Mouse (Mus musculus): ENCODE data around the gene Man1c1. TPM values are rescaled to one million over a fixed set of nuclear protein-coding genes. Genes with fewer than 3 reads are reported as not detected.

The Man1c1 gene
- polyA plus RNA-seq, 1 experiment from 2014 or later, result 103 TPM

DNA sequence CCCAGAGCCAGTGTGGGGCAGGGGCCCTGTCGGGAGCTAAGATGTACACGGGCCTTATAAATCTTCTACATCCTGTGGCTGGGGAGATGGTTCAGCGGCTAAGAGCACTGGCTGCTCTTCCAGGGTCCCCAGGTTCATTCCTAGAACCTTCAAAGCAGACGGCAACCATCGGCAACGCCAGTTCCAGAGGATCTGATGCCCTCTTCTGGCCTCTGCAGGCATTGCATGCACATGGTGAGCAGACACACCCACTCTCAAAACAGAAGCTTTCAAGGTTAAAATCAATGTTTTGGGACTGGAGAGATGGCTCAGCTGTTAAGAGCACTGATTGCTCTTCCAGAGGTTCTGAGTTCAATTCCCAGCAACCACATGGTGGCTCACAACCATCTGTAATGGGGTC is 134.9 kb downstream of the Man1c1 start:
- no peaks in the 10 kb centered on the region for H3K79me2 ChIP-seq (ENCODE audit: inconsistent target)
- H3K27ac ChIP-seq, result no peak overlapping the region
- peaks cover 91% of the 10 kb centered on the region for H3K36me3 ChIP-seq (ENCODE audit: inconsistent target)
- no peak overlapping the region for H3K4me3 ChIP-seq (ENCODE audit: inconsistent target)
- 98% methylated on average over 6 of the region's 6 CpGs for WGBS (ENCODE audit: missing documents)

DNA sequence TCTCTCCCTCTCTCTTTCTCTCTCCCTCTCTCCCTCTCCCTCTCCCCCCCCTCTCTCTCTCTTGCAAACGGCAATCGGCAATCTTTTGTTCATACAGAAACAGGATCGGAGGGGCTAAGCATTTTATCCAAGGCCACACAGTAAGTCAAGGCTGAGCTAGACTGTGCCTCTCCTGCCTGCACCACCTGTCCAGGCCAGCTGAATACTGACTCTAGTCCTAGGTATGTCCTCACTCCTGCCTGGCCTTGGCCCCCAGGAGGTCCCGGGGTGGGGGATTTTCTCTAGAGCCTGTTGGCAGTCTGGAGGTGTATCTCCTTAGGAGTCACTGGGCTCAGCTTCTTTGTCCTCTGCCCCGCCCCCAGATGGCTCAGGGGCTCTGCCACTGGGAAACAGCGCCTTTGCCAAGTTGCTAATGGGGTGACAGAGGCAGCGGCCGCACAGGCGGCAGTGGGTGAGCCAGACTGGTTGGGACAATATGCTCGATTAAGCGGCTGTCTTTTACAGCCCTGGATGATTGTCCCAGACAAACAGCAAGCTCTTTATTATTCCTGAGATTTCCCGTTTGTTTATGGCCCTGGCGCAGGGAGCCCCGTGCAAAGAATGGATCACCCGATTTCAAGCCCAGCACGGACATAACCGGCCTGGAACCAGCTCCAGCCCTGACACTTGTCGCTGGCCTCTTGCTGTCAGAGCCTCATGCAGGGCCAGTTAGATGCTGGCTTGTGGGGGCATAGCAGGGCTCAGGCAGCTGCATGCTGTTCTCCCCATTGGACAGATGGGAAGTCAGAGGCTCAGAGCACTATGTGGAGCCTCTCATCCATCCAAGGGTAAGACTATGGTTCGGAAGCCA is 136.5 kb downstream of the Man1c1 start:
- H3K4me3 ChIP-seq (ENCODE audit: inconsistent target), result no peak overlapping the region
- H3K79me2 ChIP-seq (ENCODE audit: inconsistent target), result no peaks in the 10 kb centered on the region
- no peak overlapping the region for H3K27ac ChIP-seq
- WGBS (ENCODE audit: missing documents), result 97% methylated on average over 18 of the region's 19 CpGs
- H3K36me3 ChIP-seq (ENCODE audit: inconsistent target), result peaks cover 97% of the 10 kb centered on the region

DNA sequence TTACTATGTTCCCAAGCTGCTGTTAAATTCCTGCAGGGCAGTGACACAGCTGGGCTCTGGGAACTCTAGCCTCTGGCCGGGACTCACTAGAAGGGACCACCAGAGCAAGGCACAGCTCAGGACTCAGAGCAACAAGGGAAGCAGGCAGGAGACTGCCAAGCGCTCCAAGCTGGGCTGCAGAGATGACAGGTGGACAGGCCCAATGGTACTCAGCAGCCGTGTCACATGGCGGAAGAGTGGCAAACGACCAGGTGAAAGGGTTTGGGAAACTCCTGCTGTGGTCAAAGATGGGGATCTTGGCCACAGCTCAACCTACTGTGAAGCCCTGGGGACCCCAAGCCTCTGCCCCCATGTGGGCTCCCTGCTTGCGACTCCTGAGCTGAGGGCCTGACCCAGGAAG is 140.0 kb downstream of the Man1c1 start:
- H3K27ac ChIP-seq, result no peak overlapping the region
- no peaks in the 10 kb centered on the region for H3K79me2 ChIP-seq (ENCODE audit: inconsistent target)
- peaks cover 71% of the 10 kb centered on the region for H3K36me3 ChIP-seq (ENCODE audit: inconsistent target)
- H3K4me3 ChIP-seq (ENCODE audit: inconsistent target), result no peak overlapping the region
- 90% methylated on average over 6 of the region's 6 CpGs for WGBS (ENCODE audit: missing documents)

DNA sequence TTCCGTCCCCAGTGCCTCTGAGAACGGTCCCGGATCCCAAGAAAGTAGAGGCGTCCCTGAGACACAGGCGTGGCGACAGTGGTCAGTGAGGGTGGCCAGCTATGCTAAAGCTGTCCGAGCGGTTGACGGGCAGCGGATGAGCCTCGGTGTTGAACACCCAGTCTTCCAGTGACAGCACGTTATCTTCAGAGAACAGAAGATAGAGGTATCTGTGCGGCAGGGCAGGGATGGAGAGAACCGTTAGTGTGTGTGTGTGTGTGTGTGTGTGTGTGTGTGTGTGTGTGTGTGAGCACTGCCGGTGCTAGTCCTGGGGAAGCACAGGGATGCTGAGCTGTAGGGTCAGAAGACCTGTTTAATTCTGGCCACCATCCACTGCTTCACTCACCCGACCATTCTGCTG is 140.5 kb downstream of the Man1c1 start:
- WGBS (ENCODE audit: missing documents), result 96% methylated on average over 13 of the region's 16 CpGs
- Histone ChIP-seq H3K79me2 (ENCODE audit: inconsistent target) (no peaks in the 10 kb centered on the region), H3K27ac (no peak overlapping the region), H3K4me3 (ENCODE audit: inconsistent target) (no peak overlapping the region), H3K36me3 (ENCODE audit: inconsistent target) (peaks cover 66% of the 10 kb centered on the region)

DNA sequence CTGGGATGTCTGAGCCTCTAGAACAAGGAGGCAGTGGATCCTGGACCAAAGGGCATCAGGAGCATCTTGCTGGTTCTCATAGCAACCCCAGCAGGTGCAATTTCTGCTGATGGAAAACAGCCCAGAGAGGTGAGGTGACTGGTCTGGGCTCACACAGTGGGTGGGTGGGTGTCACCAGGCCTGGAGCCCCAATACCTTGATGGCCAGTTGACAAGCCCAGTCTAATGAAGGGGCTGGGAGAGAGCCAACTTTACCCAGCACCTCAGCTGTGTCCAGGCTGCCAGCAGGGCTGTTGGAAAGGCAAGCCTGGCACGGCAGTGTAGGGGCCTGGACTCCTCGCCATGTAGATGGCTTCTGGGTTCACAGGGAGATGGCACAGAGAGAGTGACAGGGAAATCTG is 142.1 kb downstream of the Man1c1 start:
- Histone ChIP-seq H3K27ac (no peak overlapping the region), H3K36me3 (ENCODE audit: inconsistent target) (peaks cover 50% of the 10 kb centered on the region), H3K4me3 (ENCODE audit: inconsistent target) (no peak overlapping the region), H3K79me2 (ENCODE audit: inconsistent target) (no peaks in the 10 kb centered on the region)
- 88% methylated on average over 2 of the region's 2 CpGs for WGBS (ENCODE audit: missing documents)

DNA sequence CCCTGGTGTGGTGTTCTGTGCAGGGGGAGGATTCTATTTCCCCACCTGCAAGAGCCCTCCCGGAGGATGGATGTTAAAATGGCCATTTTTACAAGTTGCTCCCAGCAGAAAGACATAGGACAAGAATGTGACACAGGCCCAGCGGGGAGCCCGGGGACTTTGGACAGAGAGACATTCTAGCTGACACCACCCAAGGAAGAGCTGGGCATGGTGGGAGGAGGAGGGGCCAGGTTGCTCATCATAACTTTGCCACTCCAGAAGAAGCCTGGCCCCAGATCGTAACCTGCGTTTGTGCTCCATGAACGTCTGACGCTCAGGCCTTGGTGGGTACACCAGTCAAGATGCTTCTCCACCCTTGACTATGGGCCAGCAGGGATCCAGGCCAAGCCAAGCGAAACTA is 143.4 kb downstream of the Man1c1 start:
- Histone ChIP-seq H3K27ac (no peak overlapping the region), H3K79me2 (ENCODE audit: inconsistent target) (no peaks in the 10 kb centered on the region), H3K4me3 (ENCODE audit: inconsistent target) (no peak overlapping the region), H3K36me3 (ENCODE audit: inconsistent target) (peaks cover 37% of the 10 kb centered on the region)
- 94% methylated on average over 8 of the region's 8 CpGs for WGBS (ENCODE audit: missing documents)

DNA sequence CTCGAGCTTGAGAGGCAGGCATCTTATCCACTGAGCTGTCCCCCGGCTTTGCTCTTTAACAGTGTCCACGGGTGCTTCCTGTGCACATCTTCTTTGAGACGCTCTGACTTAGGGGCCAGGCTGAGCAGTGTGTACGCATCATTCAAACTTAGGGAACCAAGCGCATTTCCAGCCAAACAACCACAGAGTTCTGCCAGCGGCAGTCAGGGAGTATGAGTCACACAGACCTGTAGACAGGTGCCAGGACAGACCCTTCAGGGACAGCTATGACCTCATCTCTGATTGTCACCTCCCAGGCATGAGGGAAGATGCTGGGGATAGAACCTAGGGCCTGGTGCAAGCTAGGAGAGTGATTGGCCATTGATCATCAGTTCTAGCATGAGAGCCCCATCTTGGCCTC is 144.9 kb downstream of the Man1c1 start:
- 54% methylated on average over 7 of the region's 7 CpGs for WGBS (ENCODE audit: missing documents)
- H3K79me2 ChIP-seq (ENCODE audit: inconsistent target), result no peaks in the 10 kb centered on the region
- H3K4me3 ChIP-seq (ENCODE audit: inconsistent target), result no peak overlapping the region
- no peak overlapping the region for H3K27ac ChIP-seq
- H3K36me3 ChIP-seq (ENCODE audit: inconsistent target), result peaks cover 22% of the 10 kb centered on the region

DNA sequence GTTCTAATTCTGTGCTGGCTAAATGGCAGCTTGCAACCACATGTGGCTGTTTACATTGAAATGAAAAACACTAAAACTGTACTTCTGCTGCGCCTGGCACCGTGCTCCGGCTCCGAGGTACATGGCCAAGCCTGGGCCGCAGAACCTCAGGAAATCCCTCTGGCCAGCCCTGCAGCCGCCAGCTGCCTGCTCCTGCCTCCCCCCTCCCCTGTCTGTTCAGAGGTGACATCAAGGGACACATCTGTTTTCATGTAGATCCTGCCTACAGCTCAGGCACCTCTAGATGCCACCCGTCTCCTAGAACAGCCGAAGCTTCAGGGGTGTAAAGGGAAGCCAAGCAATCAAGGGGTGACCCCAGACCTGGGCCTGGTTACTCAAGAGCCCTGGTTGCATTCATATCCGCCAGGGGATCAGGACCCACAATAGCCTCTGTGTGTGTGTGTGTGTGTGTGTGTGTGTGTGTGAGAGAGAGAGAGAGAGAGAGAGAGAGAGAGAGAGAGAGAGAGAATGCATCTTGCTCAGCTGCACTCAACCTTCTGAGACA is 145.4 kb downstream of the Man1c1 start:
- H3K4me3 ChIP-seq (ENCODE audit: inconsistent target), result no peak overlapping the region
- WGBS (ENCODE audit: missing documents), result 55% methylated on average over 9 of the region's 9 CpGs
- no peaks in the 10 kb centered on the region for H3K79me2 ChIP-seq (ENCODE audit: inconsistent target)
- peaks cover 17% of the 10 kb centered on the region; the same call in 1 of the 2 replicates for H3K36me3 ChIP-seq (ENCODE audit: inconsistent target)
- no peak overlapping the region for H3K27ac ChIP-seq

DNA sequence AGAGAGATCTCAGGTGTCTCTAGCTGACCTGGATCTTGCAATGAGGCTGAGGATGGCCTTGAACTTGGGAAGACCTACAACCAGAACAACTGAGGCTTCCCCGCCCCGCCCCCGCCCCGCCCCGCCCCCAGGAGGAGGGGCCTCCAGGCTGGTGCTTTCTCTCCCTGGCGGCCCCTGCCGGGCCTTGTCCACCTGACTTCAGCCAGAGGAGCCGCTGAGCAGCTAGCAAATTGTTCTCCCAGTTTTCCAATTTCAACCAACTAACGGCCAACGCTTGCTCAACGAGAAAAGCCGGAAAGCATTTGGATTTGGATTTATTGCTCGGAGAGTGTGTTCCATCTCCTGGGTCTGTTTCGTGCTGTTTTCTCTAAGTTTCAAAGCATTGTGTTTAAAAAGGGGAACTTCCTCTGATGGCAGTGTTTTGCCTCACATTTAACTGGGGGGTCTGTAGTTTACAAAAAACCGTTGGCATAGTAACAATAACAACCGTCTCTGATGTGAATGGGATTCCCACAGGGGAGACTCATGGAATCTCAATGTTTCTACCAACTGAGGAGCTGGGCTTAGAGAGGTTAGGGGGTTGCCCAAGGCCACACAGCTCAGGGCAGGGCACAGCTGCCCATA is 146.4 kb downstream of the Man1c1 start:
- 8% methylated on average over 15 of the region's 16 CpGs for WGBS (ENCODE audit: missing documents)

DNA sequence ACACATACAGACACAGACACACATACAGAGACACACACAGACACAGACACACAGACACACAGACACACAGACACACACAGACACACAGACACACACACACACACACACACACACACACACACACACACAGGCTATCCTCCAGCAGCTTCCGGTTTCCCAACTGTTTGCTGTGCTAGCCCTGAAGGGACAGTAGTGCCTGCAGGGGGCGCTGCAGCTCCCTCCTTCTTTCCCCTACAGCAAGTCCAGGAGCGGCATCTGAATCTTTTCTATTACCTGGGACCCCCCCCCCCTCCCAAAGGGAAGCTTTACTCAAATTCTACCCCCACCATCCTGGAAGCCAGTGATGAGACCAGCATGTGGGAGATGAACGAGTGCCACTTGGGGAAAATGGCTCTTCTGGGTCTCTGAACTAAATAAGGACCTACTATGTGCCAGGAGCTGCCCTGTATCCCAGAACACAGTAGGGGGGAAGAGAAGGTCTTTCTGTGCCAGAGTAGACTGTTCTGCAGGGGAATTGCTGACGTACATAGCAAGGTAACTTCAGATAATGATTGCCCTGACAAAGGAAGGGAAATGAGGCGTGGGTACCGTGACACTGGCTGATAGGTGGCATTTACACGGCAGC is 148.0 kb downstream of the Man1c1 start:
- WGBS (ENCODE audit: missing documents), result 77% methylated on average over 8 of the region's 8 CpGs
- H3K4me3 ChIP-seq (ENCODE audit: inconsistent target), result no peak overlapping the region
- no peak overlapping the region for H3K27ac ChIP-seq
- no peaks in the 10 kb centered on the region for H3K36me3 ChIP-seq (ENCODE audit: inconsistent target)
- H3K79me2 ChIP-seq (ENCODE audit: inconsistent target), result peaks cover 4% of the 10 kb centered on the region; the same call in 1 of the 2 replicates

More for the DNA sequence above, 146.4 kb downstream of the Man1c1 start:
- Histone ChIP-seq H3K4me3 (ENCODE audit: inconsistent target) (no peak overlapping the region), H3K36me3 (ENCODE audit: inconsistent target) (peaks cover 9% of the 10 kb centered on the region; the same call in 1 of the 2 replicates), H3K79me2 (ENCODE audit: inconsistent target) (no peaks in the 10 kb centered on the region), H3K27ac (no peak overlapping the region)

DNA sequence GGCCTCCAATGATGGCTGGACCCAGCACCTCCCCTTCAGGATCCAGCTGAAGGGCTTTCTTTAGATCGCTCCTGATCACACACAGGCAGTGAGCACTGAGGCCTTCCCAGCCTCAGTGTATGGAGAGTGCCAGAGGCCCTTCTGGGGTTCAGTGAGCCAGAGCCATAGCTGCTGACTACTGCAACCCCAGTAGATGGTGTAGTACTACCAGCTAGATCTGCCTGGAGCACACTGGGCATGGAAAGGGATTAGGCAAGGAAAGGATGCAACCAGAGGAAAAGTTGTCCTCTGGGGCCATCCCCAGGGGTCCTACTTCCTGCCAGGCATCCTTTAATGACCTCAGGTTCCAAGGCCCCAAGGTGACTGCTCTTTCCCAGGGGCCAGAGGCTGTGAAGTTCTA is 150.5 kb downstream of the Man1c1 start:
- Histone ChIP-seq H3K79me2 (ENCODE audit: inconsistent target) (peaks cover 8% of the 10 kb centered on the region; the same call in 1 of the 2 replicates), H3K27ac (no peak overlapping the region), H3K36me3 (ENCODE audit: inconsistent target) (no peaks in the 10 kb centered on the region), H3K4me3 (ENCODE audit: inconsistent target) (no peak overlapping the region)
- WGBS (ENCODE audit: missing documents), result 100% methylated on average over 1 of the region's 1 CpGs

DNA sequence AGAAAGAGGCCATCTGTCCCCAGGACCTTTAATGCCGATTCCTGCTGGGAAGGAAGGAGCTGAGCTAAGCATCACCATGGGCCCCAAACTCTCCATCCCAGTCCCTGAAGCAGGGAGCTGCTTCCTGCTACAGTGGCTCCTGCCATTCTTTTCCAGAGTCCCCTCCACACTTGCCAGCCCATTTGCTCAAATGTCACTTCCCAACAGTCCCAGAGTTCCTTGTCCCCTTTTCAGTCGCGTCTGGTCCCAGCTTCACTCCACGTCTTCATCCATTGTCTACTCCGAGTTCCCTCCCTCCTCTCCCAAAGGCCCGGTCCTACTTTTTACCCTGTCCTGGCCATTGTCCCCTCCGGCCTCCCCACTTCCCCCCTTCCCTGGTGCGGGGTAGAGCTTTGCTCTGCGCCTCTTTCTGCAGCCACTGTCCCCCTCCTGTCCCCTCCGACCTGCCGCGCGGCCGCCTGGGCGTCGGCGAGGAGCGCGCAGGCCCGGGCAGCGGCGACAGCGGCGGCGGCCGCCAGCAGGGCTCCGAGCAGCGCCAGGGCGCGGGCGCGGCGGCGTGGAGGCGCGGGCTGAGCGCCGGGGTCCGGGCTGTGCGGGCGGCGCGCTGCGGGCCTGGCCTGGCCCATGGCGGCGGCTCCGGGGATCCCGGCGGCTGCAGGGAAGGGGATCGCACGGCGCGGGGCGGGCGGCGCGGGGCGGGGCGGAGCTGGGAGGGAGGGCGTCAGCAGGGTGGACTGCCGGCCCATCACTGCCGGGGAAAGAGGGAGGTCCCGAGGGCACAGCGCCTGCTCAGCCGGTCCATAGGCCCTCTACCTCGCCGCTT is 152.4 kb downstream of the Man1c1 start, which contains the start of gene Selenon:
Gene Selenon, minus strand, starts transcription at position 673 of the 823 bp plus-strand sequence.
- H3K36me3 ChIP-seq (ENCODE audit: inconsistent target), result no peaks in the 10 kb centered on the region
- WGBS (ENCODE audit: missing documents), result 3% methylated on average over 54 of the region's 67 CpGs
- H3K79me2 ChIP-seq (ENCODE audit: inconsistent target), result peaks cover 8% of the 10 kb centered on the region; the same call in 1 of the 2 replicates
- H3K4me3 ChIP-seq (ENCODE audit: inconsistent target), result peak within 1 kb of the TSS; percentile 54
- H3K27ac ChIP-seq, result no peak within 1 kb of the TSS

DNA sequence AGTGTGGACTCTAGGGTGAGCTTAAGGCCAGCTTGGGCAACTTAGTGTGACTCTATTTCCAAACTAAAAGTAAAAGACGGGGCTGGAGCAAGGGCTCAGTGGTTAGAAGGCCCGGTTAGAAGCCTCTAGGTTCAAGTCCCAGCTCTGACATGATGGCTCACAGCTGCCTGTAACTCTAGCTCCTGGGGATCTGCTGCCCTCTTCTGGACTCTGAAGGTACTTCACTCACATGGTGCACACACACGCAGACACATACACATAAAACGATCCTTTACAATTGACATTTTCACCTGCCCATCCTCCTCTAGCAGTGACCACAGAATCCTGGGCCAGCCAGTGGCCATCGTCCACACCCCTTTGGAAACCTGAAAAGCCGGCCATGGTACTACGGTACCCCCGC is 154.2 kb downstream of the Man1c1 start:
- 96% methylated on average over 8 of the region's 8 CpGs for WGBS (ENCODE audit: missing documents)
- H3K79me2 ChIP-seq (ENCODE audit: inconsistent target), result peaks cover 8% of the 10 kb centered on the region; the same call in 1 of the 2 replicates
- H3K27ac ChIP-seq, result no peak overlapping the region
- no peaks in the 10 kb centered on the region; the same call in 1 of the 2 replicates for H3K36me3 ChIP-seq (ENCODE audit: inconsistent target)
- H3K4me3 ChIP-seq (ENCODE audit: inconsistent target), result no peak overlapping the region
